Mouse (Mus musculus): ENCODE measurements around the gene Rab25.
A peak's percentile ranks its signal among the peaks of the same experiment; 100 is the strongest.

DNA sequence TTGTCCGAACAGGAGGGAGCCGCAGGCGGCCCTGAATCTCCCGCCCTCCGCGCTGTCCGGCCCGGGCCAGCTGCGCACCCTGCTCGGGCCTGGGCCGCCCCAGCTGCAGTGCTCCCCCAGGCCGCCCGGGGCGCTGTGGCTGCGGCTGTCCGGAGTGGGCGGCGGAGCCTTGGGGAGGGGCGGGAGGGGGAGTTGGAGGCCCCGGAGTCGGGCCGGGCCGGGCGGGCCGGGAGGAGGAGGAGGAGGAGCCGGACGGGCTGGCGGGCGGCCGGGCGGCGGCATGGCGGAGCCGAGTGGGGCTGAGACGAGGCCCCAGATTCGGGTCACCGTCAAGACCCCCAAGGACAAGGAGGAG, 5.4 kb upstream of the Rab25 start, which contains the start of gene Ubqln4:
- TF ChIP-seq POLR2A (IDR thresholded peaks at IDR 0.05; ENCODE audit: borderline replicate concordance, control insufficient read depth, low read depth, low read length) (peak; percentile 44; the same call in 1 of the 2 replicates), CTCF (IDR thresholded peaks at IDR 0.05; ENCODE audit: control insufficient read depth, insufficient read depth, low read length) (peak; percentile 66)

Data from bone marrow, adult 2 months (tissue).